Mouse (Mus musculus) liver, embryonic 13.5 days (tissue): ENCODE data around the gene Fam240a. TPM values are rescaled to one million over a fixed set of nuclear protein-coding genes. Genes with fewer than 3 reads are reported as not detected.

ENCODE experiments used
- ATAC-seq: fragments of 200-750 bp; cut with Nextera tagmentation; 2 replicates; pipeline ENCODE4 v1.8.0; 2017; ENCODE audit warnings: low read depth, mild to moderate bottlenecking, moderate number of reproducible peaks, moderate library complexity
- DNase-seq: peaks from one replicate; pipeline ENCODE4 v3.0.0; 2022
- H3K27ac ChIP-seq: fragments of 300-500 bp; sonication (generic); 2 replicates; pipeline ENCODE4 v1.5.1; 2015; ENCODE audit warnings: moderate library complexity, mild to moderate bottlenecking, inconsistent platforms
- H3K27me3 ChIP-seq: fragments of 300-500 bp; sonication (generic); 2 replicates; pipeline ENCODE4 v1.6.1; 2015; ENCODE audit warnings: mild to moderate bottlenecking, inconsistent platforms
- H3K36me3 ChIP-seq: fragments of 300-500 bp; sonication (generic); 2 replicates; pipeline ENCODE4 v1.6.1; 2015; ENCODE audit warnings: mild to moderate bottlenecking, inconsistent platforms
- H3K4me1 ChIP-seq: fragments of 300-500 bp; sonication (generic); replicated peaks from 2 replicates; pipeline ENCODE4 v1.6.1; 2015; ENCODE audit warnings: inconsistent platforms
- H3K4me2 ChIP-seq: fragments of 300-500 bp; sonication (generic); 2 replicates; pipeline ENCODE4 v1.6.1; 2015; ENCODE audit warnings: inconsistent platforms, mild to moderate bottlenecking, moderate library complexity
- H3K4me3 ChIP-seq: fragments of 300-500 bp; sonication (generic); replicated peaks from 2 replicates; pipeline ENCODE4 v1.5.1; 2015; ENCODE audit warnings: mild to moderate bottlenecking, inconsistent platforms
- H3K9ac ChIP-seq: fragments of 300-500 bp; sonication (generic); 2 replicates; pipeline ENCODE4 v1.6.1; 2015; ENCODE audit warnings: mild to moderate bottlenecking, inconsistent platforms
- H3K9me3 ChIP-seq: fragments of 300-500 bp; sonication (generic); replicated peaks from 2 replicates; pipeline ENCODE4 v1.6.1; 2016; ENCODE audit warnings: inconsistent platforms
- WGBS: fragments of 180-500 bp; shearing (Covaris S2); methylation state at CpG from one replicate; pipeline ENCODE4 v1.1.7; 2015; ENCODE audit not compliant: insufficient replicate concordance; 5-methylcytosine and 5-hydroxymethylcytosine counted together
- polyA plus RNA-seq: library from polyadenylated mRNA; unstranded; fragments of >200 nt; fragmentation: Nextera tagmentation; extraction: Ambion mirVana; gene quantifications from 2 replicates; pipeline ENCODE4 v1.2.1, GENCODE M21; 2015

Fam240a gene
- polyA plus RNA-seq, 1 experiment from 2014 or later: not detected

- no peak for DNase-seq
- Histone ChIP-seq H3K9me3 (no peaks in the 10 kb centered on the region), H3K9ac (no peak overlapping the region), H3K4me3 (peak overlapping the region; percentile 57), H3K36me3 (no peaks in the 10 kb centered on the region), H3K4me1 (peaks cover 20% of the 10 kb centered on the region), H3K27ac (no peak overlapping the region), H3K27me3 (peaks cover 30% of the 10 kb centered on the region), H3K4me2 (peak overlapping the region; percentile 74)
- ATAC-seq: no peak
- 37% methylated on average over 5 of the region's 5 CpGs for WGBS
These were observed 36.4 kb upstream of the Fam240a start for GRCm38 (mm10) chr9:110952931-110953549.

GRCm38 (mm10) chr9:110952398-110952797, 35.7 kb upstream of the Fam240a start:
- Histone ChIP-seq H3K9me3 (no peaks in the 10 kb centered on the region), H3K9ac (no peak overlapping the region), H3K27ac (no peak overlapping the region), H3K4me1 (peaks cover 26% of the 10 kb centered on the region), H3K27me3 (peaks cover 34% of the 10 kb centered on the region), H3K36me3 (no peaks in the 10 kb centered on the region), H3K4me2 (no peak overlapping the region), H3K4me3 (no peak overlapping the region)
- ATAC-seq (0 out of 2 replicates have a peak, but pooled peaks have one; percentile 42), DNase-seq (no peak)
- 34% methylated on average over 6 of the region's 6 CpGs for WGBS

- no peak overlapping the region for H3K27ac ChIP-seq
- H3K4me1 ChIP-seq: peaks cover 30% of the 10 kb centered on the region
- ATAC-seq (no peak), DNase-seq (no peak)
- H3K4me2 ChIP-seq: no peak overlapping the region
- no peaks in the 10 kb centered on the region for H3K9me3 ChIP-seq
- H3K4me3 ChIP-seq: no peak overlapping the region
- 75% methylated on average over 13 of the region's 13 CpGs for WGBS
- H3K27me3 ChIP-seq: peaks cover 39% of the 10 kb centered on the region
- no peaks in the 10 kb centered on the region for H3K36me3 ChIP-seq
- no peak overlapping the region for H3K9ac ChIP-seq
These were observed 35.2 kb upstream of the Fam240a start for GRCm38 (mm10) chr9:110951866-110952265.

GRCm38 (mm10) chr9:110951397-110951796, 34.7 kb upstream of the Fam240a start, which contains the start of gene Lrrc2:
Gene Lrrc2 (plus strand): TSS chr9:110951545.
- H3K27me3 ChIP-seq: peaks cover 44% of the 10 kb centered on the region
- 54% methylated on average over 11 of the region's 11 CpGs for WGBS
- H3K27ac ChIP-seq: no peak within 1 kb of the TSS

GRCm38 (mm10) chr9:110950109-110950508, 33.4 kb upstream of the Fam240a start:
- ATAC-seq: no peak
- H3K27ac ChIP-seq: no peak overlapping the region
- peaks cover 50% of the 10 kb centered on the region for H3K27me3 ChIP-seq
- H3K36me3 ChIP-seq: no peaks in the 10 kb centered on the region
- DNase-seq: no peak
- 64% methylated on average over 3 of the region's 3 CpGs for WGBS
- H3K4me2 ChIP-seq: no peak overlapping the region
- no peak overlapping the region for H3K9ac ChIP-seq
- H3K4me1 ChIP-seq: peaks cover 36% of the 10 kb centered on the region
- no peak overlapping the region for H3K4me3 ChIP-seq
- H3K9me3 ChIP-seq: no peaks in the 10 kb centered on the region

More at GRCm38 (mm10) chr9:110951397-110951796, 34.7 kb upstream of the Fam240a start, which contains the start of gene Lrrc2:
- no peak for ATAC-seq
- Histone ChIP-seq H3K4me2 (no peak within 1 kb of the TSS), H3K4me1 (peaks cover 35% of the 10 kb centered on the region), H3K4me3 (no peak within 1 kb of the TSS), H3K36me3 (no peaks in the 10 kb centered on the region), H3K9me3 (no peaks in the 10 kb centered on the region), H3K9ac (no peak within 1 kb of the TSS)
- DNase-seq: no peak

- Histone ChIP-seq H3K4me2 (no peak overlapping the region), H3K27ac (no peak overlapping the region), H3K27me3 (peaks cover 50% of the 10 kb centered on the region), H3K4me1 (peaks cover 36% of the 10 kb centered on the region), H3K9me3 (no peaks in the 10 kb centered on the region), H3K9ac (no peak overlapping the region), H3K4me3 (no peak overlapping the region), H3K36me3 (no peaks in the 10 kb centered on the region)
- ATAC-seq (no peak), DNase-seq (no peak)
- 44% methylated on average over 8 of the region's 8 CpGs for WGBS
These were observed 32.2 kb upstream of the Fam240a start for GRCm38 (mm10) chr9:110948813-110949310.

GRCm38 (mm10) chr9:110947900-110948299, 31.2 kb upstream of the Fam240a start:
- Histone ChIP-seq H3K4me2 (no peak overlapping the region), H3K9me3 (no peaks in the 10 kb centered on the region), H3K4me1 (peaks cover 30% of the 10 kb centered on the region), H3K27me3 (peaks cover 42% of the 10 kb centered on the region), H3K4me3 (no peak overlapping the region), H3K9ac (no peak overlapping the region), H3K36me3 (no peaks in the 10 kb centered on the region), H3K27ac (no peak overlapping the region)
- ATAC-seq: no peak
- DNase-seq: no peak
- 53% methylated on average over 6 of the region's 6 CpGs for WGBS

- 31% methylated on average over 6 of the region's 6 CpGs for WGBS
- ATAC-seq (no peak), DNase-seq (no peak)
- Histone ChIP-seq H3K4me1 (peaks cover 30% of the 10 kb centered on the region), H3K9me3 (no peaks in the 10 kb centered on the region), H3K36me3 (no peaks in the 10 kb centered on the region), H3K9ac (no peak overlapping the region), H3K4me2 (no peak overlapping the region), H3K4me3 (no peak overlapping the region), H3K27ac (no peak overlapping the region), H3K27me3 (peaks cover 40% of the 10 kb centered on the region)
These were observed 30.6 kb upstream of the Fam240a start for GRCm38 (mm10) chr9:110947261-110947661.

GRCm38 (mm10) chr9:110946548-110947044, 29.9 kb upstream of the Fam240a start:
- peaks cover 24% of the 10 kb centered on the region for H3K4me1 ChIP-seq
- WGBS: 23% methylated on average over 20 of the region's 20 CpGs
- DNase-seq (no peak), ATAC-seq (no peak)
- peaks cover 40% of the 10 kb centered on the region for H3K27me3 ChIP-seq
- H3K9me3 ChIP-seq: no peaks in the 10 kb centered on the region
- H3K4me3 ChIP-seq: no peak overlapping the region
- H3K36me3 ChIP-seq: no peaks in the 10 kb centered on the region
- H3K4me2 ChIP-seq: 0 out of 2 replicates have a peak overlapping the region, but pooled peaks have one; percentile 1
- no peak overlapping the region for H3K27ac ChIP-seq
- no peak overlapping the region for H3K9ac ChIP-seq

- Histone ChIP-seq H3K4me3 (no peak within 1 kb of the TSS), H3K4me1 (peaks cover 24% of the 10 kb centered on the region), H3K9ac (no peak within 1 kb of the TSS), H3K27ac (no peak within 1 kb of the TSS), H3K4me2 (0 out of 2 replicates have a peak within 1 kb of the TSS, but pooled peaks have one; percentile 1), H3K9me3 (no peaks in the 10 kb centered on the region), H3K36me3 (no peaks in the 10 kb centered on the region), H3K27me3 (peaks cover 40% of the 10 kb centered on the region)
- DNase-seq: no peak
- WGBS: 8% methylated on average over 11 of the region's 11 CpGs
- no peak for ATAC-seq
These were observed 29.3 kb upstream of the Fam240a start, which contains the start of gene Tdgf1 for GRCm38 (mm10) chr9:110945926-110946325. Gene Tdgf1 (minus strand): TSS chr9:110946158.

GRCm38 (mm10) chr9:110945343-110945742, 28.7 kb upstream of the Fam240a start:
- WGBS: 18% methylated on average over 18 of the region's 18 CpGs
- Histone ChIP-seq H3K27me3 (peaks cover 40% of the 10 kb centered on the region), H3K27ac (no peak overlapping the region), H3K9me3 (no peaks in the 10 kb centered on the region), H3K4me2 (no peak overlapping the region), H3K4me1 (peaks cover 24% of the 10 kb centered on the region), H3K9ac (no peak overlapping the region), H3K4me3 (no peak overlapping the region), H3K36me3 (no peaks in the 10 kb centered on the region)
- ATAC-seq (no peak), DNase-seq (no peak)
